Mouse (Mus musculus) splenic B cell, adult 2 months (primary cell): ENCODE data around the gene Hsd17b1.
A peak's percentile ranks its signal among the peaks of the same experiment; 100 is the strongest.

Experiments
- DNase-seq: peaks from one replicate; pipeline ENCODE4 v3.0.0-alpha.2; 2011; ENCODE audit warnings: low read depth, low spot score
- H3K27me3 ChIP-seq: 2 replicates; pipeline ENCODE4 v1.6.1; 2012; ENCODE audit warnings: mild to moderate bottlenecking, low read length, moderate library complexity, mixed read lengths; ENCODE audit not compliant: control insufficient read depth, poor library complexity, insufficient read depth, severe bottlenecking
- H3K36me3 ChIP-seq: 2 replicates; pipeline ENCODE4 v1.6.1; 2012; ENCODE audit warnings: mild to moderate bottlenecking, low read length, moderate library complexity, mixed read lengths; ENCODE audit not compliant: control insufficient read depth, poor library complexity, insufficient read depth, severe bottlenecking

The Hsd17b1 gene

GRCm38 (mm10) chr11:101066549-101067412 lies 11.4 kb upstream of the Hsd17b1 start:
- no peaks in the 10 kb centered on the region for H3K27me3 ChIP-seq
- no peaks in the 10 kb centered on the region for H3K36me3 ChIP-seq
- peak; percentile 86 for DNase-seq

DNA sequence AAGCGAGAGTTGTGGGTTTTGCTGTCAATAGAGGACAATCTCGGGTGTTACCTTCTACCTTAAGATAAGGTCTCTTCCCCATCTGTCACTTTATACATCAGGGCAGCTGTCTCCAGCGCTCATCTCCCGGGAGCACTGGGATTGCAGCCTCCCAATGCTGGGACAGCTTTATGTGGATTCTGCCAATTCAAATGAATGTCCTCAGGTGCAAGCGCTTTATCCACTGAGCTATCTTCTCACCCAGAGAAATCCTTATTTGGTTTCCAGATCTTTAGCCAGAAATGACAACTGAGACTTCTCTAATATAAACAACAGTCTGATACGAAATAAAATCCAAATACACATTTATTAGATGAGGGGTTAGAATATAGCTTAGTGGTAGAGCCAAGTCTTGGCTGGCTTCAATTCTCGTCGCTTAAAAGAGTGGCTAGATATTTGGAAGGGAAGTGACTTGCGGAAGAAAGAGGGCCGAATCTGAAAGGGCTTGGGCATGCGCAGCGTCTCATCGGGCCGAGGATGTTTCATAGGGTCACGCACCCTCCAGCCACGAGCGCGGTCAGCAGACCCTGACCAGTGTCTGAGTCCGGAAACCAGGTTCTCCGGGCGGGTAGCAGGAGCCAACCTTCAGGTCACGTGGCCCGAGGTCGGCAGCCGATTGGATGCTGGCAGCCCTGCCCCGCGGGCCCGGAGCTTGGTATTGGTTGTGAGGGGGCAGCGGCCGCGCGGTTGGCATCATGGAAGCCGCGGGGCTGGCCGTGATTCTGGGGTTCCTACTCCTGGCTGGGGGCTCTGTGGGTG lies 8.6 kb upstream of the Hsd17b1 start, which contains the start of gene Naglu:
Gene Naglu (plus strand): TSS at position 622 of the 798 bp plus-strand sequence.
- H3K36me3 ChIP-seq: peaks cover 1% of the 10 kb centered on the region
- peak; percentile 96 for DNase-seq
- no peaks in the 10 kb centered on the region for H3K27me3 ChIP-seq

DNA sequence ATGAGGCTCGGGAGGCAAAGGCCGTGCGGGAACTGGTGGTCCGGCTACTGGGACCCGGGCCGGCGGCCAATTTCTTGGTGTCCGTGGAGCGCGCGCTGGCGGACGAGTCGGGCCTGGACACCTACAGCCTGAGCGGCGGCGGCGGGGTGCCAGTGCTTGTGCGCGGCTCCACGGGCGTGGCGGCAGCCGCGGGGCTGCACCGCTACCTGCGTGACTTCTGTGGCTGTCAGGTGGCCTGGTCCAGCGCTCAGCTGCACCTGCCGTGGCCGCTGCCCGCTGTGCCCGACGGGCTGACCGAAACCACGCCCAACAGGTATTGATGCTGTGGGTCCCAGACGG lies 8.1 kb upstream of the Hsd17b1 start:
- Histone ChIP-seq H3K36me3 (peaks cover 1% of the 10 kb centered on the region), H3K27me3 (no peaks in the 10 kb centered on the region)
- no peak for DNase-seq

- H3K36me3 ChIP-seq: peaks cover 1% of the 10 kb centered on the region
- DNase-seq: no peak
- H3K27me3 ChIP-seq: no peaks in the 10 kb centered on the region
Observed at GRCm38 (mm10) chr11:101070987-101071386, 7.2 kb upstream of the Hsd17b1 start.

DNA sequence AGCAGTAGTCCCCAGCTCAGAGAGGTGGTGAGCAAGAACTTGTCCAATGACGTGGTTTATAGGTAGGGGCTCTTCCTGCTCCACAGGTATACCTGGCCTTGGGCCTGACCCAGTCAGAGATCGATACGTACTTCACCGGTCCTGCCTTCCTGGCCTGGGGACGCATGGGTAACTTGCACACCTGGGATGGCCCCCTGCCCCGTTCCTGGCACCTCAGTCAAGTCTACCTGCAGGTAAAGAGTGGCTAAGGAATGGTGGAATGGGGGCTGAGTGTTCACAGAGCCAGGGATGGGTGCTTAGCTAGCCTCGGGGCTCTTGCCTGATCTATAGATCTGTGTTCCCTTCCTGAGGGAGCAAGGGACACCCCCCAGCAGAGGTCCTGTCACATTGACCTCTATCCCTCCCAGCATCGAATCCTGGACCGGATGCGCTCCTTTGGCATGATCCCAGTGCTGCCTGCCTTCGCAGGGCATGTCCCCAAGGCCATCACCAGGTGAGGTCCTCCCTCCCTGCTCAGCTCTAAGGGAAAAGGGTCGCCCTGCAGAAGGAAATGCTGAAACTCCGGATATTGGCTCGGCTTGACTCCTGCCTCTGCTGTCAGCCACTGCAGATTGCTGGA lies 6.3 kb upstream of the Hsd17b1 start:
- H3K27me3 ChIP-seq: no peaks in the 10 kb centered on the region
- H3K36me3 ChIP-seq: peaks cover 1% of the 10 kb centered on the region
- DNase-seq: no peak

GRCm38 (mm10) chr11:101079746-101080145 lies 1.5 kb downstream of the Hsd17b1 start:
- no peak for DNase-seq
- H3K36me3 ChIP-seq: no peaks in the 10 kb centered on the region
- no peaks in the 10 kb centered on the region for H3K27me3 ChIP-seq

DNA sequence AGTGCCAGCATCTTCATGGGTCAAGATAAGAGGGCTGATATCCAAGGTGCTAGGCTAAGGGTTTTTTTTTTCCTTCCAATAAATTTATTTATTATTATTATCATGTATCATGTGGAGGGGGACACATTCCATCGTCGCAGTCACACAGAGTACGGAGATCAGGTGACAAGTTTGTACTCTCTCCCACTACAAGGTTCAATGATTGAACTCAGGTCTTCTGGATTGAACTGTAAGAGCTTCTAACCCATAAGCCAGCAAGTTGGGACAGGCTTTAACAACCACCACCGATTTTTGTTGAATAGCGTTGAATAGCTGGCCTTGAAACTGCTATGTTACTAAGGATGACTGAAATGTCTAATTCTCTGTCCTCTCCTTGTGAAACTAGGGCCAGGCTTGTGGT lies 2.2 kb downstream of the Hsd17b1 start:
- no peak for DNase-seq
- Histone ChIP-seq H3K27me3 (no peaks in the 10 kb centered on the region), H3K36me3 (no peaks in the 10 kb centered on the region)

DNA sequence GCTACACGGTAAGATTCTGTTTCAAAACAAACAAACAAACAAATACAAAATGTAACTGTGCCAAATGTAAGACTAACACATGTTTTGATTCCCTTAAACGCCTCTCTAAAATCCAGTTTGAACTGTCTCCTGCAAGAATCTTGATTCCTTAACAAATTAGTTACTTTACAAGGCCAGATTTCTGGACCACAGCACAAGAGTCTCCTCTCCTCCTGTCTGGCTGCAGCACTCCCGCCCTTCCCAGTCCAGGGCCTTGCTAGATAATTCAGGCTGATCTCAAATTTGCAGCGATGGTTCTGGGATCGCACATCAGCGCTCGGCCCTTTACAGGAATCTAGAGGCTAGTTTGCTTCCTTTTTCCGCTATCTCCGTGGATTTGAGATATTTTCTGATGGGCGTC lies 3.4 kb downstream of the Hsd17b1 start:
- DNase-seq: no peak
- no peaks in the 10 kb centered on the region for H3K27me3 ChIP-seq
- H3K36me3 ChIP-seq: no peaks in the 10 kb centered on the region

- H3K36me3 ChIP-seq: no peaks in the 10 kb centered on the region
- no peaks in the 10 kb centered on the region for H3K27me3 ChIP-seq
- peak; percentile 88 for DNase-seq
Observed at GRCm38 (mm10) chr11:101082208-101083082, 4.2 kb downstream of the Hsd17b1 start, which contains the start of gene Coasy. TSS of gene Coasy (plus strand) at chr11:101082565.

GRCm38 (mm10) chr11:101083083-101083697 lies 5.0 kb downstream of the Hsd17b1 start:
- no peak for DNase-seq
- H3K27me3 ChIP-seq: no peaks in the 10 kb centered on the region
- H3K36me3 ChIP-seq: no peaks in the 10 kb centered on the region

DNA sequence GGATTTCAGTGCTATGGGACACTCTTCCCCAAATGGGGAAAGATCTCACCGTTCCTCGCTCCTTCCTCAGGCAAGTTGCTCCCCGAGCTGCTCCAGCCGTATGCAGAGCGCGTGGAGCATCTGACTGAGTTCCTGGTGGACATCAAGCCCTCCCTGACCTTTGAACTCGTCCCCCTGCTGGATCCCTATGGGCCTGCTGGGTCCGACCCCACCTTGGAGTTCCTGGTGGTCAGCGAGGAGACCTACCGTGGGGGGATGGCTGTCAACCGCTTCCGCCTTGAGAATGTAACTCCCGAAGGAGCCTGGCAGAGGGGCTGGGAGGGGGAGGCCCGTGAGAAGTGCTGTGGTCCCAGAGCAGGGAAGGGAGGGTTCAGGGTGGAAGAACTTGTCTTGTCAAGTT lies 6.0 kb downstream of the Hsd17b1 start:
- Histone ChIP-seq H3K36me3 (no peaks in the 10 kb centered on the region), H3K27me3 (no peaks in the 10 kb centered on the region)
- no peak for DNase-seq

GRCm38 (mm10) chr11:101084811-101085210 lies 6.6 kb downstream of the Hsd17b1 start:
- Histone ChIP-seq H3K27me3 (no peaks in the 10 kb centered on the region), H3K36me3 (peaks cover 2% of the 10 kb centered on the region; the same call in 1 of the 2 replicates)
- no peak for DNase-seq

DNA sequence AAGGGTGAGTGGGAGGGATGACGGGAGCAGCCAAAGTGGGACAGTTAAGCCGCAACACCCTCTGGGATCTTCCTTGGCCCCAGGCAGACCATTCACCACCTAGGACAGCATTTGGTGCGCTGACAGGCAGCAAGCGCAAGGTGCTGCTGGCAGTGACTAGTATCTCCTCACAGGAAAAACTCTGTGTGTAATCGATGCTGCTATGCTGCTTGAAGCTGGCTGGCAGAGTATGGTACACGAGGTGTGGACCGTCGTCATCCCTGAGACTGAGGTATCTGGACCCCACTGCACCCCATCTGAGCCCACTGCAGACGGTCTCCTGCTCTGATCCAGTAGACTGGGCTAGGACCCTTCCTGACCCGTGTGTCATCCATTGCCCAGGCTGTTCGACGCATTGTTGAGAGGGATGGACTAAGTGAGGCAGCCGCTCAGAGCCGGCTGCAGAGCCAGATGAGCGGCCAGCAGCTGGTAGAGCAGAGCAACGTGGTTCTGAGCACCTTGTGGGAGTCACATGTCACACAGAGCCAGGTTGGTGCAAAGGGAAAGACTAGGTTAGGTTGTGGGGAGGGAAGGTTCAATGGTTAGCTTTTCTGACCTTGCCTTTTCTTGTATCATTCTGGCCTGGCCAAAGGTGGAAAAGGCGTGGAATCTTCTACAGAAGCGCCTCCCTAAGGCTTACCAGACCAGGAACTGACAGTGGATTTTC lies 7.6 kb downstream of the Hsd17b1 start:
- H3K36me3 ChIP-seq: peaks cover 3% of the 10 kb centered on the region
- no peaks in the 10 kb centered on the region for H3K27me3 ChIP-seq
- no peak for DNase-seq
